Mouse (Mus musculus): ENCODE data around the gene Fcho2. TPM values are rescaled to one million over a fixed set of nuclear protein-coding genes. Genes with fewer than 3 reads are reported as not detected.
"Not testable (repeated sequence)": the region's sequence is repeated elsewhere in the genome, so short reads cannot be mapped to it uniquely, and the experiment has no call there.

Fcho2 gene
- 22.4 and 24.6 TPM in 2 replicates for polyA plus RNA-seq (2015; fragmentation: Nextera tagmentation; extraction: Ambion mirVana)

- ATAC-seq (ENCODE audit: low FRiP score, low read depth), result peak; percentile 96
- peak within 1 kb of the TSS; percentile 95 for H3K4me3 ChIP-seq
- WGBS, result under 1% methylated on average over 40 of the region's 61 CpGs
These were observed at the start of gene Fcho2 for GRCm38 (mm10) chr13:98815147-98815785. Gene Fcho2, minus strand, starts transcription at chr13:98815449.

GRCm38 (mm10) chr13:98855291-98855690 lies 40.0 kb upstream of the Fcho2 start:
- Histone ChIP-seq H3K4me1 (replicated peaks) (no peaks in the 10 kb centered on the region), H3K27ac (replicated peaks) (no peak overlapping the region), H3K4me2 (no peak overlapping the region), H3K9ac (no peak overlapping the region), H3K27me3 (no peaks in the 10 kb centered on the region), H3K36me3 (peaks cover 74% of the 10 kb centered on the region), H3K4me3 (no peak overlapping the region), H3K9me3 (no peaks in the 10 kb centered on the region)
- 94% methylated on average over 8 of the region's 8 CpGs for WGBS
- ATAC-seq (ENCODE audit: low FRiP score, low read depth), result no peak

More at GRCm38 (mm10) chr13:98815147-98815785, at the start of gene Fcho2:
- Histone ChIP-seq H3K27ac (replicated peaks) (peak within 1 kb of the TSS; percentile 91), H3K9ac (peak within 1 kb of the TSS; percentile 94), H3K9me3 (no peaks in the 10 kb centered on the region), H3K27me3 (no peaks in the 10 kb centered on the region), H3K36me3 (no peaks in the 10 kb centered on the region), H3K4me2 (peak within 1 kb of the TSS; percentile 52), H3K4me1 (replicated peaks) (peaks cover 14% of the 10 kb centered on the region)

GRCm38 (mm10) chr13:98845794-98846193 lies 30.5 kb upstream of the Fcho2 start:
- Histone ChIP-seq H3K27me3 (no peaks in the 10 kb centered on the region), H3K4me3 (no peak overlapping the region), H3K4me1 (replicated peaks) (no peaks in the 10 kb centered on the region), H3K9me3 (no peaks in the 10 kb centered on the region), H3K9ac (no peak overlapping the region), H3K4me2 (no peak overlapping the region), H3K27ac (replicated peaks) (no peak overlapping the region), H3K36me3 (peaks cover 50% of the 10 kb centered on the region)
- no peak for ATAC-seq (ENCODE audit: low FRiP score, low read depth)
- WGBS, result 82% methylated on average over 1 of the region's 1 CpGs

GRCm38 (mm10) chr13:98836423-98837088 lies 21.3 kb upstream of the Fcho2 start:
- H3K27ac ChIP-seq (replicated peaks), result no peak overlapping the region

GRCm38 (mm10) chr13:98835740-98836139 lies 20.5 kb upstream of the Fcho2 start:
- Histone ChIP-seq H3K36me3 (peaks cover 20% of the 10 kb centered on the region), H3K4me3 (no peak overlapping the region), H3K9ac (no peak overlapping the region), H3K27me3 (no peaks in the 10 kb centered on the region), H3K4me2 (no peak overlapping the region), H3K9me3 (no peaks in the 10 kb centered on the region), H3K4me1 (replicated peaks) (no peaks in the 10 kb centered on the region), H3K27ac (replicated peaks) (no peak overlapping the region)
- 93% methylated on average over 5 of the region's 5 CpGs for WGBS
- ATAC-seq (ENCODE audit: low FRiP score, low read depth), result no peak

More at GRCm38 (mm10) chr13:98836423-98837088, 21.3 kb upstream of the Fcho2 start:
- no peak overlapping the region for H3K9ac ChIP-seq
- no peak for ATAC-seq (ENCODE audit: low FRiP score, low read depth)
- H3K4me2 ChIP-seq, result no peak overlapping the region
- 92% methylated on average over 6 of the region's 6 CpGs for WGBS
- no peaks in the 10 kb centered on the region for H3K4me1 ChIP-seq (replicated peaks)
- no peaks in the 10 kb centered on the region for H3K27me3 ChIP-seq
- H3K9me3 ChIP-seq, result no peaks in the 10 kb centered on the region
- H3K36me3 ChIP-seq, result peaks cover 25% of the 10 kb centered on the region
- H3K4me3 ChIP-seq, result no peak overlapping the region

- Histone ChIP-seq H3K9ac (no peak overlapping the region), H3K27ac (replicated peaks) (no peak overlapping the region), H3K27me3 (no peaks in the 10 kb centered on the region), H3K4me2 (no peak overlapping the region), H3K9me3 (no peaks in the 10 kb centered on the region), H3K36me3 (peaks cover 18% of the 10 kb centered on the region), H3K4me1 (replicated peaks) (no peaks in the 10 kb centered on the region), H3K4me3 (no peak overlapping the region)
- no peak for ATAC-seq (ENCODE audit: low FRiP score, low read depth)
- 84% methylated on average over 3 of the region's 3 CpGs for WGBS
These were observed 19.5 kb upstream of the Fcho2 start for GRCm38 (mm10) chr13:98834723-98835122.

- H3K36me3 ChIP-seq, result peaks cover 15% of the 10 kb centered on the region
- H3K4me1 ChIP-seq (replicated peaks), result no peaks in the 10 kb centered on the region
- ATAC-seq (ENCODE audit: low FRiP score, low read depth), result no peak
- no peak overlapping the region for H3K4me3 ChIP-seq
- WGBS, result 59% methylated on average over 1 of the region's 1 CpGs
- no peak overlapping the region for H3K9ac ChIP-seq
- no peaks in the 10 kb centered on the region for H3K27me3 ChIP-seq
- H3K4me2 ChIP-seq, result no peak overlapping the region
- H3K9me3 ChIP-seq, result no peaks in the 10 kb centered on the region
- H3K27ac ChIP-seq (replicated peaks), result no peak overlapping the region
These were observed 18.9 kb upstream of the Fcho2 start for GRCm38 (mm10) chr13:98834199-98834598.

- H3K36me3 ChIP-seq, result peaks cover 9% of the 10 kb centered on the region; the same call in 1 of the 2 replicates
- no peaks in the 10 kb centered on the region for H3K27me3 ChIP-seq
- H3K27ac ChIP-seq (replicated peaks), result no peak overlapping the region
- WGBS, result 80% methylated on average over 10 of the region's 10 CpGs
- H3K9ac ChIP-seq, result no peak overlapping the region
- H3K4me1 ChIP-seq (replicated peaks), result no peaks in the 10 kb centered on the region
- H3K4me3 ChIP-seq, result no peak overlapping the region
- no peaks in the 10 kb centered on the region for H3K9me3 ChIP-seq
- H3K4me2 ChIP-seq, result no peak overlapping the region
- ATAC-seq (ENCODE audit: low FRiP score, low read depth), result no peak
These were observed 17.5 kb upstream of the Fcho2 start for GRCm38 (mm10) chr13:98832451-98833450.

GRCm38 (mm10) chr13:98829026-98829425 lies 13.8 kb upstream of the Fcho2 start:
- ATAC-seq (ENCODE audit: low FRiP score, low read depth); H3K27me3 ChIP-seq; H3K27ac ChIP-seq (replicated peaks); H3K4me3 ChIP-seq; H3K9me3 ChIP-seq; H3K4me1 ChIP-seq (replicated peaks); H3K36me3 ChIP-seq; H3K4me2 ChIP-seq; H3K9ac ChIP-seq: not testable (repeated sequence)
- WGBS, result 95% methylated on average over 6 of the region's 6 CpGs

- H3K36me3 ChIP-seq, result no peaks in the 10 kb centered on the region
- no peak for ATAC-seq (ENCODE audit: low FRiP score, low read depth)
- no peaks in the 10 kb centered on the region for H3K9me3 ChIP-seq
- H3K9ac ChIP-seq, result no peak overlapping the region
- no peaks in the 10 kb centered on the region for H3K27me3 ChIP-seq
- no peaks in the 10 kb centered on the region for H3K4me1 ChIP-seq (replicated peaks)
- no peak overlapping the region for H3K4me2 ChIP-seq
- H3K27ac ChIP-seq (replicated peaks), result no peak overlapping the region
- WGBS, result 86% methylated on average over 4 of the region's 4 CpGs
- H3K4me3 ChIP-seq, result no peak overlapping the region
These were observed 10.3 kb upstream of the Fcho2 start for GRCm38 (mm10) chr13:98825574-98825973.

- Histone ChIP-seq H3K9ac (no peak overlapping the region), H3K36me3 (no peaks in the 10 kb centered on the region), H3K27me3 (no peaks in the 10 kb centered on the region), H3K4me3 (no peak overlapping the region), H3K4me2 (no peak overlapping the region), H3K27ac (replicated peaks) (no peak overlapping the region), H3K4me1 (replicated peaks) (peaks cover 4% of the 10 kb centered on the region; the same call in 1 of the 2 replicates), H3K9me3 (no peaks in the 10 kb centered on the region)
- WGBS, result 80% methylated on average over 2 of the region's 2 CpGs
- no peak for ATAC-seq (ENCODE audit: low FRiP score, low read depth)
These were observed 3.8 kb upstream of the Fcho2 start for GRCm38 (mm10) chr13:98819094-98819493.

- ATAC-seq (ENCODE audit: low FRiP score, low read depth), result no peak
- H3K9ac ChIP-seq, result no peak overlapping the region
- H3K4me2 ChIP-seq, result no peak overlapping the region
- H3K27me3 ChIP-seq, result no peaks in the 10 kb centered on the region
- WGBS, result 65% methylated on average over 4 of the region's 4 CpGs
- no peak overlapping the region for H3K4me3 ChIP-seq
- H3K27ac ChIP-seq (replicated peaks), result no peak overlapping the region
- H3K9me3 ChIP-seq, result no peaks in the 10 kb centered on the region
- H3K36me3 ChIP-seq, result no peaks in the 10 kb centered on the region
- peaks cover 12% of the 10 kb centered on the region for H3K4me1 ChIP-seq (replicated peaks)
These were observed 3.0 kb upstream of the Fcho2 start for GRCm38 (mm10) chr13:98818205-98818604.

Data from hindbrain, embryonic 15.5 days (tissue).